Mouse (Mus musculus) cerebellum, adult 18-20 months (tissue): ENCODE measurements at regions not wholly inside any gene's neighbourhood (a gene's known extent, or its start where the extent isn't known, plus 50 kb on each side); places are given as distances from the start of the nearest gene placed in this dataset.

Source experiments
- DNase-seq, 2 experiments: peaks; one replicate each; pipeline ENCODE4 v3.0.0; 2021

GRCm38 (mm10) chr2:30743976-30744620 is 59.4 kb downstream of the 1700001O22Rik start:
- DNase-seq = no peak

- DNase-seq = no peak
Measured at GRCm38 (mm10) chr2:30743265-30743846, 60.1 kb downstream of the 1700001O22Rik start.

GRCm38 (mm10) chr2:30741450-30741849 is 62.0 kb downstream of the 1700001O22Rik start:
- no peak for DNase-seq

GRCm38 (mm10) chr2:30737759-30738158 is 65.7 kb downstream of the 1700001O22Rik start:
- no peak for DNase-seq

GRCm38 (mm10) chr2:30736705-30737104 is 66.8 kb downstream of the 1700001O22Rik start:
- DNase-seq = no peak

GRCm38 (mm10) chr2:30736236-30736635 is 67.2 kb downstream of the 1700001O22Rik start:
- no peak for DNase-seq

GRCm38 (mm10) chr2:30733853-30734252 is 69.6 kb downstream of the 1700001O22Rik start:
- DNase-seq = no peak

- DNase-seq = no peak
Measured at GRCm38 (mm10) chr2:30731832-30732231, 71.6 kb downstream of the 1700001O22Rik start.

GRCm38 (mm10) chr2:30727948-30728347 is 75.5 kb downstream of the 1700001O22Rik start:
- DNase-seq = no peak

- peak; percentile 44 to 60 for DNase-seq
Measured at GRCm38 (mm10) chr2:30725601-30726489, 77.6 kb downstream of the 1700001O22Rik start.

- peak; percentile 35 to 47 for DNase-seq
Measured at GRCm38 (mm10) chr2:30725186-30725585, 78.3 kb downstream of the 1700001O22Rik start.

GRCm38 (mm10) chr2:30724521-30724920 is 78.9 kb downstream of the 1700001O22Rik start:
- DNase-seq = no peak

GRCm38 (mm10) chr2:30723059-30723587 is 80.3 kb downstream of the 1700001O22Rik start:
- peak in 1 of 2 experiments; percentile 43 for DNase-seq

- DNase-seq = no peak
Measured at GRCm38 (mm10) chr2:30722263-30723050, 81.0 kb downstream of the 1700001O22Rik start.

GRCm38 (mm10) chr2:30721473-30722262 is 81.8 kb downstream of the 1700001O22Rik start:
- peak; percentile 64 to 68 for DNase-seq

- DNase-seq = peak in 1 of 2 experiments; percentile 22
Measured at GRCm38 (mm10) chr2:30721048-30721461, 82.4 kb downstream of the 1700001O22Rik start.

GRCm38 (mm10) chr2:30720291-30720690 is 83.2 kb downstream of the 1700001O22Rik start:
- DNase-seq = peak in 1 of 2 experiments; percentile 32

- DNase-seq = peak; percentile 47 to 61
Measured at GRCm38 (mm10) chr2:30719611-30720290, 83.7 kb downstream of the 1700001O22Rik start.

- DNase-seq = peak; percentile 88 to 91
Measured at GRCm38 (mm10) chr2:30718741-30719381, 84.6 kb downstream of the 1700001O22Rik start.

- DNase-seq = peak; percentile 93 to 94
Measured at GRCm38 (mm10) chr2:30718329-30718675, 85.2 kb downstream of the 1700001O22Rik start.
